Mouse (Mus musculus) limb, embryonic 11.5 days (tissue): ENCODE measurements around the gene Klk1b24. TPM values are rescaled to one million over a fixed set of nuclear protein-coding genes. Genes with fewer than 3 reads are reported as not detected.
"Not testable (repeated sequence)": the region's sequence is repeated elsewhere in the genome, so short reads cannot be mapped to it uniquely, and the experiment has no call there.

Source experiments
- ATAC-seq: fragments of 200-750 bp; cut with Nextera tagmentation; 2 replicates; pipeline ENCODE4 v1.8.0; 2017; ENCODE audit warnings: low read depth; ENCODE audit not compliant: insufficient number of reproducible peaks, low FRiP score, low TSS enrichment
- DNase-seq: peaks from one replicate; pipeline ENCODE4 v3.0.0-alpha.2; 2015; ENCODE audit warnings: low spot score
- H3K27ac ChIP-seq: fragments of 300-500 bp; sonication (generic); replicated peaks from 2 replicates; pipeline ENCODE4 v1.5.1; 2014; ENCODE audit warnings: low read depth, mild to moderate bottlenecking, low read length
- H3K27me3 ChIP-seq: fragments of 300-500 bp; sonication (generic); 2 replicates; pipeline ENCODE4 v1.6.1; 2014; ENCODE audit warnings: mild to moderate bottlenecking, low read length, mixed read lengths; ENCODE audit not compliant: control insufficient read depth, insufficient read depth
- H3K36me3 ChIP-seq: fragments of 300-500 bp; sonication (generic); 2 replicates; pipeline ENCODE4 v1.6.1; 2014; ENCODE audit warnings: mild to moderate bottlenecking, low read length, moderate library complexity, mixed read lengths; ENCODE audit not compliant: control insufficient read depth, insufficient read depth
- H3K4me1 ChIP-seq: fragments of 300-500 bp; sonication (generic); 2 replicates; pipeline ENCODE4 v1.6.1; 2014; ENCODE audit warnings: low read length, mixed read lengths; ENCODE audit not compliant: control insufficient read depth, insufficient read depth
- H3K4me2 ChIP-seq: fragments of 300-500 bp; sonication (generic); 2 replicates; pipeline ENCODE4 v1.6.1; 2014; ENCODE audit warnings: low read depth, mild to moderate bottlenecking, moderate library complexity; ENCODE audit not compliant: severe bottlenecking
- H3K4me3 ChIP-seq: fragments of 300-500 bp; sonication (generic); 2 replicates; pipeline ENCODE4 v1.5.1; 2014; ENCODE audit warnings: low read depth, low read length
- H3K9ac ChIP-seq: fragments of 300-500 bp; sonication (generic); 2 replicates; pipeline ENCODE4 v1.6.1; 2014; ENCODE audit warnings: mild to moderate bottlenecking, low read length
- H3K9me3 ChIP-seq: fragments of 300-500 bp; sonication (generic); 2 replicates; pipeline ENCODE4 v1.6.1; 2016; ENCODE audit warnings: low read length; ENCODE audit not compliant: control insufficient read depth
- WGBS: fragments of 180-500 bp; shearing (Covaris S2); extraction: QIAGEN DNeasy Blood & Tissue Kit; methylation state at CpG from one replicate; pipeline ENCODE4 v1.1.7; 2014; 5-methylcytosine and 5-hydroxymethylcytosine counted together
- polyA plus RNA-seq: library from polyadenylated mRNA; unstranded; fragments of >200 nt; fragmentation: Nextera tagmentation; extraction: Ambion mirVana; gene quantifications from 2 replicates; pipeline ENCODE4 v1.2.1, GENCODE M21; 2014

Gene Klk1b24
- polyA plus RNA-seq, 1 experiment from 2014 or later, result not detected

- not testable (repeated sequence) for H3K36me3 ChIP-seq, H3K27ac ChIP-seq, H3K9ac ChIP-seq, DNase-seq, H3K4me1 ChIP-seq, H3K4me3 ChIP-seq, H3K4me2 ChIP-seq, ATAC-seq, H3K27me3 ChIP-seq, H3K9me3 ChIP-seq
- 67% methylated on average over 8 of the region's 10 CpGs for WGBS
These were observed 33.6 kb downstream of the Klk1b24 start for GRCm38 (mm10) chr7:44221601-44222000.

GRCm38 (mm10) chr7:44222335-44222734, 34.3 kb downstream of the Klk1b24 start:
- H3K9me3 ChIP-seq, H3K27ac ChIP-seq, ATAC-seq, H3K4me2 ChIP-seq, H3K27me3 ChIP-seq, H3K36me3 ChIP-seq, DNase-seq, H3K9ac ChIP-seq, H3K4me1 ChIP-seq, H3K4me3 ChIP-seq: not testable (repeated sequence)
- 86% methylated on average over 5 of the region's 6 CpGs for WGBS

DNA sequence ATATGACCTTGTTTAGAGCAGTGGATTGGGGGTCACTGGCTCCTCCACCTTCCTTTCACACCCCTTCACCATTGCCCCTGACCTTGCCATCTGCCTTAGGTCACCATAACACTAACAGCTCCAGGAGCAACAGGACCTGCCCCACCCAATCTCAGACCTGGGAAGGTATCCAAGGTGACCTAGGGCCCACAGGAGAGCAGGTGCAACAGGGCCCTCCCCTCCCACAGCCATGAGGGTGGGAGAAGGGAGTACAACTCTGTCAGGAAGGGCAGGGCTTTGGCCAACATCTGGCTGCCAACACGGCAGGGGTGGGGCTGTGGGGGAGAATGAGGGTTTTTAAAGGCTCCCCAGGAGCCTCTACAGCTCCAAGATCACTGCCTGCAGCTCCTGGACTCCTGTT, 37.0 kb downstream of the Klk1b24 start, which contains the start of gene Klk1:
Gene Klk1, plus strand, starts transcription at position 285 of the 400 bp plus-strand sequence.
- no peak within 1 kb of the TSS for H3K9ac ChIP-seq
- H3K27me3 ChIP-seq, result no peaks in the 10 kb centered on the region
- H3K27ac ChIP-seq, result no peak within 1 kb of the TSS
- no peak within 1 kb of the TSS for H3K4me3 ChIP-seq
- ATAC-seq (no peak), DNase-seq (no peak)
- H3K36me3 ChIP-seq, result no peaks in the 10 kb centered on the region
- no peaks in the 10 kb centered on the region for H3K4me1 ChIP-seq
- no peaks in the 10 kb centered on the region for H3K9me3 ChIP-seq
- WGBS, result 42% methylated on average over 1 of the region's 1 CpGs
- no peak within 1 kb of the TSS for H3K4me2 ChIP-seq

DNA sequence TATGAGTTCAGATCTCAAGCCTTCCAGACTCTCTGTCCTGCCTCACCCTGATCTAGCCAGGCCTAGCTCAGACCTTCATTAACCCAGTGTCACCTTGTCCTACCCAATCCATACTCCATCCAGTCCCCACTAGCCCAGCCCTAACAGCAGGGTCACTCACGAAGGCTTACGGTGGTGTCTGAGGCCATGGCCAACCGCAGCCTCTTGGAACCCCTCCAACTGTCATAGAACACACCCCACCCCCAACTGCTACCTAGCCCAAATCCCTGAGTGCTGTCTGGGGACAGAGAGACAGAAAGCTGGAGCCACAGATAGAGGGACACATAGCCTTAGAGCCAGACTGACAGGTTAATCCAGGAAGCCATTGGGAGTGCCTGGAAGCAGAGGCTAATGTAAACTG, 47.9 kb downstream of the Klk1b24 start, which contains the start of gene Gm36864:
Gene Gm36864, plus strand, starts transcription at position 269 of the 400 bp plus-strand sequence.
- H3K4me3 ChIP-seq, result no peak within 1 kb of the TSS
- no peak for ATAC-seq

GRCm38 (mm10) chr7:44239913-44240312, 51.9 kb downstream of the Klk1b24 start:
- WGBS, result 65% methylated on average over 2 of the region's 2 CpGs
- no peaks in the 10 kb centered on the region for H3K9me3 ChIP-seq

More for the DNA sequence above, 47.9 kb downstream of the Klk1b24 start, which contains the start of gene Gm36864:
- no peaks in the 10 kb centered on the region for H3K36me3 ChIP-seq
- no peaks in the 10 kb centered on the region for H3K27me3 ChIP-seq
- no peak within 1 kb of the TSS for H3K4me2 ChIP-seq
- no peaks in the 10 kb centered on the region for H3K9me3 ChIP-seq
- no peak within 1 kb of the TSS for H3K9ac ChIP-seq
- H3K4me1 ChIP-seq, result no peaks in the 10 kb centered on the region
- no peak for DNase-seq
- WGBS, result 82% methylated on average over 3 of the region's 3 CpGs
- H3K27ac ChIP-seq, result no peak within 1 kb of the TSS

DNA sequence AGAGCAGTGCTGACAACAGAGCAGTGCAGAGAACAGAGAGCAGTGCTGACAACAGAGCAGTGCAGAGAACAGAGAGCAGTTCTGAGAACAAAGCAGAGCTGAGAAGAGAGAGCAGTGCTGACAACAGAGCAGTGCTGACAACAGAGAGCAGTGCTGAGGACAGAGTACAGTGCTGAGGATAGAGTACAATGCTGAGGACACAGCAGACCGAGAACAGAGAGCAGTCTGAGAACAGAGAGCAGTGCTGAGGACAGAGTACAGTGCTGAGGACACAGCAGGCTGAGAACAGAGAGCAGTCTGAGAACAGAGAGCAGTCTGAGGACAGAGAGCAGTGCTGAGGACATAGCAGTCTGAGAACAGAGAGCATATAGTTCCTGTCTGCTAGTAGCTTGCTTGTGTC, 52.7 kb downstream of the Klk1b24 start:
- Histone ChIP-seq H3K36me3 (no peaks in the 10 kb centered on the region), H3K27ac (no peak overlapping the region), H3K4me3 (no peak overlapping the region), H3K4me1 (peaks cover 5% of the 10 kb centered on the region; the same call in 1 of the 2 replicates), H3K9ac (no peak overlapping the region), H3K9me3 (no peaks in the 10 kb centered on the region), H3K4me2 (no peak overlapping the region), H3K27me3 (no peaks in the 10 kb centered on the region)
- ATAC-seq (no peak), DNase-seq (no peak)
- WGBS, result 50% methylated on average over 1 of the region's 1 CpGs

More at GRCm38 (mm10) chr7:44239913-44240312, 51.9 kb downstream of the Klk1b24 start:
- Histone ChIP-seq H3K9ac (no peak overlapping the region), H3K36me3 (no peaks in the 10 kb centered on the region), H3K4me2 (no peak overlapping the region), H3K4me1 (no peaks in the 10 kb centered on the region), H3K27me3 (no peaks in the 10 kb centered on the region), H3K27ac (no peak overlapping the region), H3K4me3 (no peak overlapping the region)
- no peak for ATAC-seq
- no peak for DNase-seq

DNA sequence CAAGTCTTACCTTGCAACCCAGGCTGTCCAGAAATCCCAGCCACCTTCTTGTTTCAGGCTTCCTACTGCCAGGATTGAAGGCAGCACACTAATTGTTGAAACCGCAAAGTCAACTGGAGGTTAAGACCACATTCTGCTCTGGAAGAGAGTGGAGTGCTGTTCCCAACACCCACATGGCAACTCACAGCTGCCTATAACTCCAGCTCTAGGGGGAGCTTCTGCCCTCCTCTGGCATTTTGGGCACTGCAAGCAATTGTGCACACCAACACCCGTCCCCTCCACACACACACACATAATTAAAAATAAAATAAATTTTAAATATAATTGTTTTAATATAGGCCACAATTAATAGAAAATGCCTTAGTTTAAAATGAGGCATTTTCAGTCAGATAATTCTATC, 53.1 kb downstream of the Klk1b24 start:
- no peaks in the 10 kb centered on the region for H3K36me3 ChIP-seq
- no peak overlapping the region for H3K27ac ChIP-seq
- no peaks in the 10 kb centered on the region for H3K9me3 ChIP-seq
- ATAC-seq, result no peak
- H3K4me3 ChIP-seq, result no peak overlapping the region
- no peak overlapping the region for H3K4me2 ChIP-seq
- H3K9ac ChIP-seq, result no peak overlapping the region
- H3K27me3 ChIP-seq, result no peaks in the 10 kb centered on the region
- no peak for DNase-seq
- 65% methylated on average over 2 of the region's 2 CpGs for WGBS
- peaks cover 5% of the 10 kb centered on the region; the same call in 1 of the 2 replicates for H3K4me1 ChIP-seq
